ENCODE assay signal across 8 mouse cellular contexts in genomic region chr15:99726549-99726948, GRCm38 (mm10). TPM values are rescaled to one million over a fixed set of nuclear protein-coding genes. Genes with fewer than 3 reads are reported as not detected.
DNase-seq lines count a peak whose midpoint lies in the region; ATAC-seq and TF ChIP-seq lines count a peak whose summit lies in the region.
"Had no signal": no experiment of that assay in that cellular context is flagged by ENCODE, and none has a peak within 500 bp of the region (broad histone marks: within the 10 kb centered on the region; RNA-seq: fewer than 3 reads in every experiment).

No protein-coding gene starts in this region.

- H3K4me3 ChIP-seq in layer of hippocampus, adult 2 months, result peak overlapping the region; percentile 88
- peak overlapping the region; percentile 98 for H3K4me3 ChIP-seq in embryonic facial prominence, embryonic 14.5 days (ENCODE audit: low read depth, low read length)
- H3K4me3 ChIP-seq in intestine, postnatal 0 days (ENCODE audit: low read depth, low read length), result peak overlapping the region; percentile 87
- peak overlapping the region; percentile 89 for H3K4me3 ChIP-seq in neural tube, embryonic 14.5 days (ENCODE audit: low read depth, low read length)

- ATAC-seq in embryonic facial prominence, embryonic 14.5 days (ENCODE audit: low read depth), result no peak
- ATAC-seq in intestine, postnatal 0 days, result no peak
- no peak for ATAC-seq in neural tube, embryonic 14.5 days (ENCODE audit: low read depth)
- no peak for ATAC-seq in frontal cortex, adult (ENCODE audit: low TSS enrichment)

- H3K9me3 ChIP-seq in embryonic facial prominence, embryonic 14.5 days (ENCODE audit: control insufficient read depth, low read length), result 0 out of 2 replicates have a peak, but pooled peaks cover 6% of the 10 kb centered on the region
- no peaks in the 10 kb centered on the region for H3K9me3 ChIP-seq in intestine, postnatal 0 days (ENCODE audit: control insufficient read depth)
- no peaks in the 10 kb centered on the region for H3K9me3 ChIP-seq in neural tube, embryonic 14.5 days (ENCODE audit: control insufficient read depth, low read length)

- TF ChIP-seq CTCF in layer of hippocampus, adult 2 months (conservative IDR thresholded peaks at IDR 0.05), result no peak
- TF ChIP-seq CTCF in intestine, postnatal 0 days (IDR thresholded peaks at IDR 0.05; ENCODE audit: low read depth), result no peak

- no peaks in the 10 kb centered on the region for H3K27me3 ChIP-seq in embryonic facial prominence, embryonic 14.5 days (replicated peaks; ENCODE audit: control insufficient read depth, insufficient read depth, low read length)
- H3K27me3 ChIP-seq in intestine, postnatal 0 days (replicated peaks; ENCODE audit: control insufficient read depth, insufficient read depth, low read length), result no peaks in the 10 kb centered on the region
- H3K27me3 ChIP-seq in neural tube, embryonic 14.5 days (ENCODE audit: control insufficient read depth, insufficient read depth, low read length), result no peaks in the 10 kb centered on the region

- peak overlapping the region; percentile 95 for H3K9ac ChIP-seq in embryonic facial prominence, embryonic 14.5 days (ENCODE audit: low read depth, low read length)
- H3K9ac ChIP-seq in intestine, postnatal 0 days (ENCODE audit: low read depth, low read length), result peak overlapping the region; percentile 88
- peak overlapping the region; percentile 91 for H3K9ac ChIP-seq in neural tube, embryonic 14.5 days (replicated peaks; ENCODE audit: low read depth, low read length)

- DNase-seq in layer of hippocampus, adult 2 months (ENCODE audit: low spot score in 2 of 2), result no peak
- DNase-seq in layer of hippocampus, postnatal 36 days, result no peak
- DNase-seq in embryonic facial prominence, embryonic 14.5 days (ENCODE audit: low spot score), result no peak
- no peak for DNase-seq in adrenal gland, postnatal 36 days
- DNase-seq: kidney, postnatal 4 days had no signal

- 80% methylated on average over 2 of the region's 2 CpGs for WGBS in embryonic facial prominence, embryonic 14.5 days
- WGBS in intestine, postnatal 0 days, result 68% methylated on average over 2 of the region's 2 CpGs
- 81% methylated on average over 2 of the region's 2 CpGs for WGBS in neural tube, embryonic 14.5 days

- H3K27ac ChIP-seq in layer of hippocampus, adult 2 months, result peak overlapping the region; percentile 90; the same call in 1 of the 2 replicates
- no peak overlapping the region for H3K27ac ChIP-seq in embryonic facial prominence, embryonic 14.5 days (replicated peaks; ENCODE audit: low read depth, low read length)
- H3K27ac ChIP-seq in intestine, postnatal 0 days (ENCODE audit: low read depth, low read length), result no peak overlapping the region
- no peak overlapping the region for H3K27ac ChIP-seq in neural tube, embryonic 14.5 days (ENCODE audit: low read depth, low read length)

- H3K36me3 ChIP-seq in embryonic facial prominence, embryonic 14.5 days (ENCODE audit: control insufficient read depth, insufficient read depth, low read length), result peaks cover 32% of the 10 kb centered on the region
- H3K36me3 ChIP-seq in intestine, postnatal 0 days (ENCODE audit: control insufficient read depth, insufficient read depth), result peaks cover 38% of the 10 kb centered on the region
- H3K36me3 ChIP-seq in neural tube, embryonic 14.5 days (ENCODE audit: control insufficient read depth, insufficient read depth, low read length), result peaks cover 15% of the 10 kb centered on the region; the same call in 1 of the 2 replicates

- peaks cover 12% of the 10 kb centered on the region for H3K4me1 ChIP-seq in embryonic facial prominence, embryonic 14.5 days (ENCODE audit: control insufficient read depth, insufficient read depth, low read length)
- H3K4me1 ChIP-seq in intestine, postnatal 0 days (replicated peaks; ENCODE audit: control insufficient read depth, insufficient read depth, low read length), result peaks cover 15% of the 10 kb centered on the region; the same call in 1 of the 2 replicates
- H3K4me1 ChIP-seq in neural tube, embryonic 14.5 days (ENCODE audit: control insufficient read depth, insufficient read depth, low read length), result peaks cover 13% of the 10 kb centered on the region

- H3K4me2 ChIP-seq in embryonic facial prominence, embryonic 14.5 days (ENCODE audit: low read depth, low read length), result peak overlapping the region; percentile 74
- H3K4me2 ChIP-seq in intestine, postnatal 0 days (replicated peaks; ENCODE audit: low read depth), result peak overlapping the region; percentile 74
- H3K4me2 ChIP-seq in neural tube, embryonic 14.5 days (ENCODE audit: low read depth, low read length), result peak overlapping the region; percentile 80

RNA-seq across cellular contexts. Expression of gene Cox14, which starts 1.1 kb away (rescaled TPM):
- total RNA-seq in layer of hippocampus, adult 2 months (2021), result 100 to 1,000 TPM; 113 to 125 TPM
- total RNA-seq in layer of hippocampus, postnatal 36 days (2021), result 100 to 1,000 TPM; 122 to 134 TPM
- 176 and 180 TPM in 2 replicates for polyA plus RNA-seq in embryonic facial prominence, embryonic 14.5 days (2014; fragmentation: Nextera tagmentation; extraction: Ambion mirVana)
- polyA plus RNA-seq in intestine, postnatal 0 days (2015; fragmentation: Nextera tagmentation; extraction: Ambion mirVana), result 298 and 301 TPM in 2 replicates
- polyA plus RNA-seq in neural tube, embryonic 14.5 days (2014; fragmentation: Nextera tagmentation; extraction: Ambion mirVana), result 196 and 204 TPM in 2 replicates
- 100 to 1,000 TPM; 227 to 257 TPM for total RNA-seq in adrenal gland, postnatal 36 days (2021)

RNA-seq across cellular contexts. Expression of gene Gpd1, which starts 9.2 kb away (rescaled TPM):
- total RNA-seq in layer of hippocampus, adult 2 months (2021), result 100 to 1,000 TPM; 142 to 148 TPM
- 100 to 1,000 TPM; 135 to 146 TPM for total RNA-seq in layer of hippocampus, postnatal 36 days (2021)
- 2.0 and 7.3 TPM in 2 replicates for polyA plus RNA-seq in embryonic facial prominence, embryonic 14.5 days (2014; fragmentation: Nextera tagmentation; extraction: Ambion mirVana)
- 124 and 136 TPM in 2 replicates for polyA plus RNA-seq in intestine, postnatal 0 days (2015; fragmentation: Nextera tagmentation; extraction: Ambion mirVana)
- polyA plus RNA-seq in neural tube, embryonic 14.5 days (2014; fragmentation: Nextera tagmentation; extraction: Ambion mirVana), result 1.2 and 1.3 TPM in 2 replicates
- total RNA-seq in adrenal gland, postnatal 36 days (2021), result 1,000 to 10,000 TPM in 1 of 2 experiments, 100 to 1,000 TPM in 1; 945 to 1,041 TPM

RNA-seq across cellular contexts. Expression of gene Gm17349, which starts 21.3 kb away (rescaled TPM):
- total RNA-seq in layer of hippocampus, adult 2 months (2021), result 1 to 10 TPM; 3.9 to 7.1 TPM
- total RNA-seq in layer of hippocampus, postnatal 36 days (2021), result 1 to 10 TPM; 4.1 to 6.3 TPM
- polyA plus RNA-seq in embryonic facial prominence, embryonic 14.5 days (2014; fragmentation: Nextera tagmentation; extraction: Ambion mirVana), result not detected in 2 replicates
- 1.2 and 3.0 TPM in 2 replicates for polyA plus RNA-seq in intestine, postnatal 0 days (2015; fragmentation: Nextera tagmentation; extraction: Ambion mirVana)
- not detected in 2 replicates for polyA plus RNA-seq in neural tube, embryonic 14.5 days (2014; fragmentation: Nextera tagmentation; extraction: Ambion mirVana)
- total RNA-seq in adrenal gland, postnatal 36 days (2021), result 10 to 100 TPM; 19.6 to 24.6 TPM

RNA-seq across cellular contexts. Expression of gene Smarcd1, which starts 24.6 kb away (rescaled TPM):
- total RNA-seq in layer of hippocampus, adult 2 months (2021), result 100 to 1,000 TPM; 118 to 123 TPM
- 100 to 1,000 TPM; 106 to 109 TPM for total RNA-seq in layer of hippocampus, postnatal 36 days (2021)
- polyA plus RNA-seq in embryonic facial prominence, embryonic 14.5 days (2014; fragmentation: Nextera tagmentation; extraction: Ambion mirVana), result 27.9 and 35.6 TPM in 2 replicates
- 13.2 and 13.3 TPM in 2 replicates for polyA plus RNA-seq in intestine, postnatal 0 days (2015; fragmentation: Nextera tagmentation; extraction: Ambion mirVana)
- polyA plus RNA-seq in neural tube, embryonic 14.5 days (2014; fragmentation: Nextera tagmentation; extraction: Ambion mirVana), result 110 TPM in 2 replicates
- 10 to 100 TPM; 40.8 to 51.2 TPM for total RNA-seq in adrenal gland, postnatal 36 days (2021)

RNA-seq across cellular contexts. Expression of gene Cers5, which starts 46.1 kb away (rescaled TPM):
- 10 to 100 TPM; 28.4 to 29.9 TPM for total RNA-seq in layer of hippocampus, adult 2 months (2021)
- total RNA-seq in layer of hippocampus, postnatal 36 days (2021), result 10 to 100 TPM; 29.6 to 30.2 TPM
- 70.3 and 81.1 TPM in 2 replicates for polyA plus RNA-seq in embryonic facial prominence, embryonic 14.5 days (2014; fragmentation: Nextera tagmentation; extraction: Ambion mirVana)
- 18.7 and 19.2 TPM in 2 replicates for polyA plus RNA-seq in intestine, postnatal 0 days (2015; fragmentation: Nextera tagmentation; extraction: Ambion mirVana)
- 82.5 and 83.3 TPM in 2 replicates for polyA plus RNA-seq in neural tube, embryonic 14.5 days (2014; fragmentation: Nextera tagmentation; extraction: Ambion mirVana)
- 10 to 100 TPM; 49.1 to 56.1 TPM for total RNA-seq in adrenal gland, postnatal 36 days (2021)

Comparison
In these comparisons a context has a peak if more than half of its experiments do, and no peak if none do; other contexts are left out.
1. RNA of gene Gpd1, which starts 9.2 kb away (total RNA-seq): 945 to 1,041 TPM in adrenal gland, postnatal 36 days; 142 to 148 TPM in layer of hippocampus, adult 2 months and 135 to 146 TPM in layer of hippocampus, postnatal 36 days; every median in the first group is over 4 times any median in the second.
2. Peak in every context shown above with its lines, with median percentiles within 50 percentile points of each other: H3K4me3 ChIP-seq, H3K4me2 ChIP-seq and H3K9ac ChIP-seq.